Mouse (Mus musculus) adrenal gland, adult 8-10 months (tissue): Measurements from ENCODE around the gene Cnot6l. TPM values are rescaled to one million over a fixed set of nuclear protein-coding genes. Genes with fewer than 3 reads are reported as not detected.
A peak's percentile ranks its signal among the peaks of the same experiment; 100 is the strongest.

Source experiments
- DNase-seq: peaks from one replicate; pipeline ENCODE4 v3.0.0; 2022
- total RNA-seq, 4 experiments: library from RNA; stranded (reverse); gene quantifications; 2 replicates each; pipeline ENCODE4 v1.2.4; 2022

Gene Cnot6l
- total RNA-seq = 10 to 100 TPM; 65.1 to 82.6 (median 74.7) TPM

DNA sequence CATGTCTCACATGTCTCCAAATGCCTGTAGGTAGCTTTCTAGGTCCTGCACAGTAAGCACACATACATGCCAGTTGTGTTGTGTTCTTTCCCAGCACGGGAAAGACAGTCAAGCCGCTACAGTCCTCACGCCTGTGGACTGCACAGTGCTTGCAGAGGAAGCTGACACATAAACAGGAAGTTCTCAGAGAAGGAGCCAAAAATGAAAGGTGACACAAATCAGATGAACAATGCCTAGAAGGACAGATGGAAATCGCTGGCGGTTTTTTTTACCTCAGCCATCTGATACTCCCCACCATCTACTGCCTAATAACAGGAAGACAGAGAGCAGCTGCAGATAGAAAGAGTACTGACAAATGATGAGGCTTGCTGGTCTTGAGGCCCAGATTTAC, at the start of gene Cnot6l:
Gene Cnot6l (minus strand): TSS at position 151 of the 391 bp plus-strand sequence.
- peak; percentile 19 for DNase-seq

DNA sequence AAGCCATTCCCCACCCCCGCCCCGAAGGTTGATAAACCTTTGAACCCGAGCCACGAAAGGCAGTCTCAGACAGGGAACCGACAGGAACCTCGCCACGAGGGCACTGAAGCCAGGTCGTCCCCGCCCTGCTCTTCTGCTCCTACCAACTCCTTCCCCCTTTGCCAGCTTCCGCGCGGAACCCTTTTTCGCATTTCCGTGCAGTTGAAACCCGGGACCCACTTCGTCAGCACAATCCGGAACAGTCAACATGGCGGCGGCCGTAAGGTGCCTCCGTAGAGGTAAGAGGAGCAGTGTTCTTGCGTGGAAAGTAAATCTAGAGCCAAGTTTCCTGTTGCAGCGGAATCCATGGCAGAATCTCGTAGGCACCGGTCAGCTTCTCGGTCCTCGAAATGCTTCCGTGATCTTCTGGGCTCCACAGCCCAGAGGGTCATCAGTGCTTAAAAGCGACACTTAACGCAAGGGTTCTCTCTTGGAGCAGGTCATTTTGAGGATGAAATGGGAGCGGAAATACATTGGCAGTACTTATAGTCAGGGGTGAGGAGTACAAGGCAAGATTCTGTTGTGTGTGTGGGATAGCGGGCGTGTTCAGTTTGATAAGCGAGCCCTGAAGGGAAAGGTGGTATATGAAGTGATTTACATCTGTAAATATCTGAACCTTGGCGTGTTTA, 46.1 kb upstream of the Cnot6l start:
- DNase-seq = peak; percentile 92

DNA sequence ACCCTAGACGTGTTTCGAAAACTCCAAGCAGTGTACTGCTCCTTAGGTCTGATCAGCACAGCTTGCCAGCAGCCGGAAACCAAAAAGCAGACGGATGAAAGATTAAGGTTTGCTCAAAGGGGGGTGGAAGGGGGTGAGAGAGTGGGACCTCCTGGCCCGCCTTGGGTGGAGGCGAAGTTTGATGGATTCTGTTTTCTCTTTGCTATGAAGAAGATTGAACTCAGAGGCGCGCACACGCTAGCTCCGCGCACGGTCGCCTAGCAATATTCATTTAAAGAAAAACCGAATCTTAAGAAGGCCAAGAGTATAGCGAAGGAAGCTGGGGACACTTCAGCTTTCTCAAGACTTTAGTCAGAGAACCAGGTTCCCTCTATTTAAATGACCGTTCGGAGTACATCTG, 45.5 kb upstream of the Cnot6l start, which contains the start of gene Mrpl1:
Gene Mrpl1 (plus strand): TSS at position 35 of the 400 bp plus-strand sequence.
- peak; percentile 13 for DNase-seq

DNA sequence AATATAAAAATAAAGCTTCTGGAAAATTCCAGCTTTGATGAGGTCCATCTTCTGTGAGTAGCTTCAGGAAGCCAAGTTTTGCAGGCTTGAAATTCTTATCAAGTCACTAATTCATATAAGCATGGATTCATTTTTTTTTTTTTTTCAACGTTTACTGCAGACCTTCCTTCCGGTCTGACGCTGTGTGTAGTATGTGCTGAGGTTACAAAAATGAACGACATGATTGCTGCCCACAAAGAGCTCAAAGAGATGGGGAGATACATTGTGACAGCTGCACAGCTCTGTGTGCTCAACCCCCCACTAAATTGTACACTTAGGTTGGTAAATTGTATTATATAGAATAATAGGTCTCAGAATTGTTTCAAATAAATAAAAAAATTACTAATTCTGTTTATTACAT, 44.6 kb upstream of the Cnot6l start:
- no peak for DNase-seq

DNA sequence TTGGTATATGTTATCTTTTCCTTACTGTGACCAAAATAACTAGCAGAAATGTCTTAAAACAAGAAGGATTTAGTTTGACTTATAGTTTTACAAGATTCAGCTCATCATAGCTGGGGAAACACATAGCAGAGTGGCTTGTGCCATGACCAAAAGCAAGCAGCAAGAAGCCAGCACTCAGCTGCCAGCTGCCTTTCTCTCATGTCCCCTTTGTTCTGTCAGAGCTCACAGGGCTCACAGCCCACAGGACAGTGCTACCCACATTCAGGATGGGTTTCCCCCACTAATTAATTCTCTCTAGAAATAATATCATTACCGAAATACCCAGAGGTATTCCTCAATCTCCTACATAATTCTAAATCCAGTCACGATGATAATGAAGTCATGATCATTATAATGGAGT, 43.6 kb upstream of the Cnot6l start:
- DNase-seq = no peak

DNA sequence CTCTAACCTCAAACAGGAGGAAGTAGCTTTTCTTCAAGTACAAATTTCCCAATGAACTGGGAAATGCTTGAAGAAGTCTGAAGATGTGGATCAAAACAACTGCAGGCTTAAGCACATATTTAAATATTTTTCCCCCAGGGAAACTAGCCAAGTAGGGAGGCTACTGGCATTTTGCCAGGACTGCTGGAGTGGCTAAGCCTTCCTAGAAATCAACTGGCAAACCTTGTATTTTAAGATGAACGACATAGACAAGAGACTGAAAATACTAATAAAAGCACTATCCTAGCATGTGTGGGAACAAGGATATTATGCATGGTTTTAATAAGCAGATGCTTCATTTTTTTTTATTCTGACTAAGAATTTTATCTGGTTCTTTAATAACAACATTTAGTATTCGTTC, 42.9 kb upstream of the Cnot6l start:
- DNase-seq = peak; percentile 12

DNA sequence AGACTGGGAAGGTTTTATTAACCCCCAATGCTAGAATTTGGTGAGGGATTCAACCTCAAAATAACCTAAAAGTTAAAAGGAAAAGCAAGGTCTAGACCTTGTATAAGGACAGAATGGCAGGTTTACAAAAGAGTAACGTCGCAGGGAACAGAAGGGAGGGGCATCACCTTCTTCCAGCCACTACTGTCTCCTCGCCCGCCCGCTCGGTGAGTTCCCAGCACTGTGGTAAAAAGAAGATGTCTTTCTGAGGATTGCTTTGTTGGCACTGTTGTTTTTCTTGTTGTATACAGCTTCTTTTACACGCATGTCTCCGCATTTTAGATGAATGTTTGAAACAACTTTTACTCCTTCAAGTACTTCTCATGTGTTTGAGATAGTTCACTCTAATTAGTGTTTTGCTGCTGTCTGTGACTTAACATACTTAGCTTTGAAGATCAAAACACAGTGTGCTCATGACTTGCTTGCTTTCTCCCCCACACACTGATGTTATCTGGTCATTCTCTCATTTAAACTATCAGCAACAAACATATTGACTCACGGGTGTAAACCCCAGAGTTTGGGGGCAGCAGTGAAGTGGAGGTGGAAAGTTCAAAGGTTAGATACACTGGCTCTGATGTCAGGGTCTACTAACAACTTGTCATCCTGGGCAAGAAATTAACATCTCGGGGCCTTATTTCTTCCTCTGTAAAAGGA, 37.6 kb upstream of the Cnot6l start:
- no peak for DNase-seq

DNA sequence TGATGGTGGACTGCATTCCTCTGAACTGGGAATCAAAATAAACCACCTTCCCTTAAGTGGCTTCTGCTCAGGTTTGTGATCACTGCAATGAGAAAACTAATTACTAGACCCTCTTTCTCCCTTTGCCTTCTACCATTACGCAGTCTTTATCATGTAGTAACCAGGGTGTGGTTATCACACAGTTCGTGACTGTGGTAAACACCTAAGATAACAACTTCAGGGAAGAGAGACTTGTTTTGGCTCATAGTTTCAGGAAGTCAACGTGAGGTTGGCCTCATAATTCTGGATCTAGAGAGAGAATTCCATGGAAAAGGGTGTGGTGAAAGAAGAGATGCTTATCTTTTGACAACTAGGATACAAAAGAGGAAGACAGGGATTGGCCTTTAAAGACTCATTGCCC, 36.3 kb upstream of the Cnot6l start:
- DNase-seq = no peak

DNA sequence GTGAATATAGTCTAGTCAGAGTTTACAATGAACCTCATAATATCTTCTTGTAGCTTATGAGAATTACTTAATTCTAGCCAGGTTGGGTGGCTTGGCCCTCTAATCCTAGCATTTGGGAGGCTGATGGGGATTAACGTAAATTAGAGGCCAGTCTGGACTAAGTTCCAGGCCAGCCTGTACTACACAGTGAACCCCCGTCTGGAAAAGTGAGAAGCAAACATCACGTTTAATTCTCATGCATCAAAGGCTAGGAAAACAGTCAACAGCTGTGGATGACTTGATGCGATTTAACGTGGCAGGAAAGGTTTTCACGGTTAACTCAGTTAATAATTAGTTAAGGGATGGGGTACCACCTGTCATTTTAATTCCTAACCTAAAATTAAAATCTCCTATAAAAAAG, 34.3 kb upstream of the Cnot6l start:
- DNase-seq = no peak

DNA sequence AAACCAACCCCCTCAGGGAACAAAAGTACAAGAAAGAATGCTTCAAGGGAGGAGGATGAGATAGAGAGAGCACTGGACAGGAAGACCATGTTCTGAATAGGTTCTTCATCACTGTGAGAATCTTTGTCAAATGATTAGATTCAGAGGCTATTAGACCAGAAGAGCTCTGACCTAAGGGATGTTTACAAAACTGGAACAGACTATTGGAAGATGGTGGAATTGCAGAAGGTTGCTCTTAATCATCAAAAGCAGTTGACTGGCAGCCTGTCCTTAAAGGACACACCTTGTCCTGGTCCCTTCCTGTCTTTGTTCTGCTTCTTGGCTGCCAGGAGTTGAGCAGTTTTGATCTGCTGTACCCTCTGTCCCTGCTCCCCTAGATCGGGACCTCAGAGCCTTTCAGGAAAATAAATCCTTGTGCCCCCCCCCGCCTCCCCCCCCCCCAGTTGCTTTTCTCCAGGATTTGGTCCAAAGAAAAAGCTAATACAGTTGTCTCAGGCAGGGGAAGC, 32.6 kb upstream of the Cnot6l start:
- no peak for DNase-seq

DNA sequence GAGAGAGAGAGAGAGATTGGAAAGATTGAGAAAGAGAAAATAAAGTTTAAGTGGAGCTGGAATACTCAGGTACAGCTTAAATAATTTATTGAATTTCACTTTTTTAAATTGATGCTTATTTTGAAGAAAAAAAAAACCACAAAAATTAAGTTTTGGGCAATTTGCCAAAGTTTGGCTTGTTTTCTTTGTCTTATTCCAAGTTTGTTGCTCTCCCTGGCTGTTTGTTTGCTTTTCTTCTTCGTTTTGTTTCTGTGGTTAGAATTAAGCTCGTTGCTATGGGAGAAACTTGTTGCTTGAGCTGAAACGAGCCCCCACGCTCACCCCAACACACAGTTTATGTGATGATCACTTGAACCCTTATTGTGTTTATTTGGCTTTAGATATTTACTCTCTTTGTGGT, 27.3 kb upstream of the Cnot6l start:
- DNase-seq = no peak

DNA sequence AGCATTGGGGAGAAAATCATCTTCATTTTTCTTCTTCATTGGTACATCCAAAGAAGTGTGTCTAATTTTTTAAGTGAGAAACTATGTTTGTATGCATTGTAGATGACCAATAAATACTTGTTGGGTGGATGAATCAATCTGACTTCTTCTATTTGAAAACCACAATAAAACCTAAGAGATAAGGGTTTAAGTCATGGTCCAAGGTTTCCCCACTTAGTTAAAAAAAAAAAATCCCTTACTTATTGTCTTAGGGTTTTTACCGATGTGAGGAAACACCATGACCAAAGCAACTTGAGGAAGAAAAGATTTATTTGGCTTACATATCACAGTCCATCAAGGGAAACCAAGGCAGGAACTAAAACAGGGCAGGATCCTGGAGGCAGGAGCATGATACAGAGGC, 25.8 kb upstream of the Cnot6l start:
- DNase-seq = no peak

DNA sequence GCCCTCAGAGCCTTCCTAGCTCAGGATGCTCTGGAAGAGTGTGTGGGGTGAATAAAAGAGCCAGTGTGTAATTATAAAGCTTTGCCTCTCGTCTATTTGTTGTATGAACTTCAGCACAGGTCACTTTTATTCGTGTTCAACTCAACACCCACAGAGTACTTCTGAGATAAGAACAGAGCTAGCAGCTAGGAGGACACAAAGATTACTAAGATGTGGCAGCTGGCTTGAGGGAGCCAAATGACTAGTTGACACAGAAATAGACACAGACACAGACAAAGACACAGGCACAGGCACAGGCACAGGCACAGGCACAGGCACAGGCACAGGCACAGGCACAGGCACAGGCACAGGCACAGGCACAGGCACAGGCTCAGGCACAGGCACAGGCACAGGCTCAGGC, 20.0 kb upstream of the Cnot6l start:
- no peak for DNase-seq

DNA sequence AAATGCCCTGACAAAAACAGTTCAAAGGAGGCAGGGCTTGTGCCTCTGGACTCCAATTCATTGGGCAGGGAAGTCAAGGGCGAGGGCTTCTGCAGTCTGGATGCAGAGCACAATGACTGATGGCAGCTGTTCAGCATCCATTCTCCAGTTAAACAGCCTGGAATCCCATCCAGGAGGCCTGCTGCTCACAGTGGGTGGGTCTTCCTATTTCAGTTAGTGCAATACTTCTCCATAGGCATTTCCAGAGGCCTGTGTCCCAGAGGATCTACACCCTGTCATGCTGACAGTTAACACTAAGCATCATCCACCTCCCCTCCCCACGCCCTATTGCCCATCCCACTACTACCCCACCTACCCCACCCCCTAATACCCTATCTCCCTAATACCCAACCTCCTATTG, 19.2 kb upstream of the Cnot6l start:
- no peak for DNase-seq

DNA sequence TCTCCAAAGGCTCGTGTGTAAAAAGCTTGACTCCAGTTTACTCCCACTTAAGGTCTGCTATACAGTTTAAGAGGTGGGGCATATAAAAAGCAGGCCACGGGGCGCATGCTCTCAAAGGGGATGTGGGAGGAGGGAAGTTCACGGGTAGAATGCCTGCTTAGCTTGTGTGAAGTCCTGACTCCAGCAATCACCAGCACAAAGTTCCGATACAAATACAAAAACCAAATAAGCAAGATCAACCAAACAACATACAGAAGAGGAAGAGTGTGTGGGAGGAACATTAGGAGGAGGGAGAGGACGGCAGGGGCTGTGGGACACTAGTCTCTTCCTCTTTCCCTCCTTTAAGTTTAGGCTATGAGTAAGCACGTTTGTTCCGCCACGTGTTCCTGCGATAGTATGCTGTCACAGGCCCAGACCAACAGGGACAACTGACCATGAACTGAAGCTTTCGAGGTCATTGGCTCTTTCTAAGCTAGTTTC, 12.9 kb upstream of the Cnot6l start:
- no peak for DNase-seq

DNA sequence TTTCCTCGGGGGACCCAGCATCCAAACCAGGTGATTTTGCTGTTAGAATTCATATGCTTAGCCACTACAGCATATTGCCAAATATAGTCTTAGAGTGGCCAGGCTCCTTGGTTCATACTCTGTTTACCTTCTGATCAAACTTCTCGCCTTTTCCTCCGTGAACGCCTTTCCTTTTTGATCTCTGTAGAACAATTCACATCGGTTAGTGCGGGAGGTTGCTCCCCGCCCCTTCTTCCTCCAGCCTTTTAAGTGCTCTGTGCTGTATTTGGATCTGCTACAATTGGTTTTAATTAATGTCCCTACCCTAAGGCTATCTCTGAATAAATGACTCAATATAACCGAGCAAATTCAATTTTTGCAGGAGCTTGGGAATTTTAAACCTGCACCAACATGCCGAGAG, 12.2 kb upstream of the Cnot6l start:
- no peak for DNase-seq

DNA sequence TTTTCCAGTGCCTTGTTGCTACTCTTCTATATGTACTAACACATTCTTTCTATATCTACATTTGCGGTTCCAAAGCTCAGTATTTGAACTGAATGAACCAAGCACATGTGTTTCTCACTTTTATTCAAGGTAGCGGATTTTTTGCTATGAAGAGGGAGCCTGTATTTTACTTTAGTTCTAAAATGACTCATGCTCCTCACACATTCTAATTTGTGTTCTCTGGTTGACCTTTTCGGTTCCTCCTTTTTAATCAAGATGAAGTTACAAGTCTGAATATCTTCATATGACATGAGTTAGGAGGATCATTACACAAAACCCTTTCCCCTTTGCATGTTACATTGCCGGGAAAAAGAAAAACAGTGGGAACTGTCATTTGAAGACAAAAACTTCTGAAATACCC, 7.8 kb upstream of the Cnot6l start:
- DNase-seq = no peak

DNA sequence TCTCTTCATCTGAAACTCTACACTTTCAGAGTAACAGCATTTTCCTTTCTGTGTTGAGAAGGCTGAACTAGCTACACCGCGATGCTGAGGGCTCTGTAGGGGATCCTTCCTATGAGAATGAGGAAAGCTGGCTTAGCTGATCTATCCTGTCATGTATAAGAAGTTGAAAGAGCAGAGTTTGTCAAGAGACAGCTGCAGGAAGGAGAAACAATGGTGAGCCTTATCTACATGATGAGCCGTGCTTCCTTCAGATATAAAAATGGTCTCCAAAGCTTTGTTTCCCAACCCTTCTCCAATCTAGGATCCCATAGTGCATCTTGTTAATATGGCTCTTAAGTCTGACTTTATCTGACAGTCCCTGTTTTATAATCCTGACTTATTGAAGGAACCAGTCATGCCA, 6.5 kb upstream of the Cnot6l start:
- DNase-seq = no peak

DNA sequence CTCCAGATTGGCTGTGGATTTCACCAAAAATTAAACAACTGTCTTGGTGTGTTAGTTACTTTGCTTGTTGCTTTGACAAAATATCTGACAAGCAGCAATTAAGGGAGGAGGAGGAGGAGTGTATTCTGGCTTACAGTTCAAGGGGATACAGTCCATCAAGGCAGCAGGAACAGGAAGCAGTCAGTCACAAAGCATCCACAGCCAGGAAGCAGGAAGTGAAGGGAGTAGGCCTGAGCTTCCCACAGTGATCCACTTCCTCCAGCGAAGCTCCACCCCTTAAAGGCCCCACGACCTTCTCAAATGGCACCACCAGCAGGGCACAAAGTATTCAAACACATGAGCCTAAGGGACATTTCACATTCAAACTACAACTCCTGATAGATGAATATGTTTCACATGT, 2.8 kb upstream of the Cnot6l start:
- no peak for DNase-seq

DNA sequence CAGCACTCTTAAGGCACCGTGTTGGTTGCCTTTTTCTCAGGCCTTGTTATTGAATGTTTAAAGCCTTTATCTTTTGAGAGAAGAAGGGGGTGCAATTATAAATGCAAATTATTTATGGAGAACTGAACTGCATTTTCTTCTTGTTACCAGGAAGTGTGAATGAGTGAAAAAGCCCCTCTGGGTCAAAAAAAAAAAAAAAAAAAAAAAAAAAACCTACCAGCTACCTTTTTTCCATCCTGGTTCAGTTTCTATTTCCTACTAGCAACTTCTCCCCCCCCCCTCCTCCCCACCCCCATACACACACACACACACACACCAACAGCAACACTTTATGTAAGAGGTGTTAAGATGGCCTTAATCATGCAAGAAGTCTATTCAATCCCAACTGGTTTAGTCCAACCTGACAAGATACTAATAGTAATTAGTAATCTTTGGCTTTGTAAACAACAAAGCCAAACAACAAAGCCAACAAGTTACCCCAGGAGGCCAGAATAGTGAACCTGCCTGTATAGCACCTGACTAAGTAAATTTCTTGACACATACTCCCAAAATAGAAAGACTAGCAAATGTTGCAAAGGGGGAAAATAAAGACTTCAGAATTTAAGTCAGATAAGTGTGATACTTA, 463 bp downstream of the Cnot6l start:
- no peak for DNase-seq

DNA sequence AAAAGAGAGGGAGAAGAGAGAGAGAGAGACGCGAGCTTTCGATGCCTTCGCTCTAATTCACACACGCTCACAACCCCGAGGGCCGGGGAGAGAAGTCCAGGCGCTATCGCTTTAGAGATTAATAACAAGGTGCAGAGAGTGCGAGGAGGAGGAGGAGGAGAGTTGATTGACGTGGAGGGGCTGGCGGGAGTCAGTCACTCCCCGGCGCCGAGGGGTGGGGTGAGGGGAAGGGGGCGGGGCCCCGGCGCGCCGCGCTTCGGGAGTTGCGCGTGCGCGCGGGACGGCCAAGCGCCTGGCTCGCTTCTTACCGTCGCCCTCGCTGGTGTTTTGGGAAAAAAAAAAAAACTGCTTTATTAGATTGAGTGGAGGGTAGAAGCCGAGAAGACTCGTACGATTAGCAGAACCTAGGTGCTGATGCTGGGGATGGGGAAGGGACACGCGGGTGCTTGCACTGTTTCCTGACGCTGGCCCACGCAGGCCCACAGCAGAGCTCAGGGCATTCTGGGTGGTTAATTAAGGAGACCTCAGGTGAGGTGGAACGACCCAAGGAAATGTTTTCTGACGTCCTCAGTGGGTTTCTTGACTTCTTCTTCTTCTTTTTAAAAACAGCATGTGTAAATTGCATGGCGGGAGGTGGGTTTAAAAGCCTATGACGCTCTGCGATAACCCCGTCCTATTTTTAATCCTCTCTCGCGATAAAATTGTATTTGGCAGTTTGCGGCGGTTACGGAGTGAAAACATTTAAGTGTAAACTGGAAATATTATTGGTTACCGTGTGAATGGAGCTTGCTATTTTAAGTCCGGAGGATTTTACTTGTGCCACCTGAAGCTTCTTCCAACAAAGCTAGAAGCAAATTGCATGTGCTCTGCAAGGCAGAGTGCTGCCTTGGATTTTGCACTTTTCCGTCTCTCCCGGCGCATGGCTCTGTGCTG, 1.3 kb downstream of the Cnot6l start:
- DNase-seq = peak; percentile 76
